Mouse (Mus musculus): ENCODE data around the gene Irs2.

DNA sequence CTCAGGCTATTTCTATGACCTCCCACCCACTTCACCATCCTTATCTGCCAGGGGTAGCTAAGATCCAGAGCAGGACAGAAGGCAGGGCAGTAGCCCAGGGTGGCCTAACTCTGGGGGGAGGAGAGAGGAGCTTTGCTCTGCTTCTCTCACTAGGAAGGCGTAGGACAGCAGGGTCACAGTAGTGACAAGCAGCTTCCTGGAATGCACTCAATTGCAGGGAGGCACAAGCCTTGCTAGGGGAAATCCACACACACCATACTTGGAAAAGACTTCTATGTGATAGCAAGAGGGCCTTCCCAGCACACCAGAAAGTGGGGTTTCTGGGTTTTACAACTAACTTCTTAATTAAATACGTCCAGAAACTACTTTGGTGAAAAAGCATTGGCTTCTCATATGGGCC, 12.5 kb downstream of the Irs2 start:
- TF ChIP-seq CTCF (IDR thresholded peaks at IDR 0.05; ENCODE audit: insufficient read depth, low read length) (no peak), POLR2A (IDR thresholded peaks at IDR 0.05; ENCODE audit: borderline replicate concordance, extremely low read depth, low read depth, low read length) (no peak)
